Mouse (Mus musculus) right cerebral cortex, postnatal 10 days (tissue): Measurements from ENCODE around the gene Col6a4.
A peak's percentile ranks its signal among the peaks of the same experiment; 100 is the strongest.

Source experiments
- DNase-seq, 2 experiments: peaks; one replicate each; pipeline ENCODE4 v3.0.0; 2021; ENCODE audit warnings: low spot score in 2 of 2

Col6a4 gene

DNA sequence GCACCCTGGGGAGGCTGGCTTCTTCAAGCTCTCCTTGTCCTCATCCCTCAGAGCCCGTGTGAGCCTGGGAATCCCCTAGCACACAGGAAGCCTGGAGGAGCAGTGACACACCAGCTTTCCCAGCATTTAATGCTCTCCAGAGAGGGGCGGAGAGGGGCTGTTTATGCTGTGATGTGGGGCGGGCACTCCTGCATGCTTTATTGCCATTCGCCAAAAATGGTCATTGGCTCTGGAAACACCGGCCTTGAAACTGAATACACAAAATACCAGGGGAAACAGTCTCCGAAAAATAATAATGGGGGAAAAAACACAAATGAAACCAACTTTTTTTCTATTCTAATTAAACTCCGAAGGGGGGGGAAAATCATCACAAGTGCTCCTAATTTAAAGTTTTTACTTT is at the start of gene Col6a4:
TSS of gene Col6a4 (minus strand) at position 101 of the 400 bp plus-strand sequence.
- DNase-seq = no peak

- DNase-seq = no peak
Observed at GRCm38 (mm10) chr9:106145582-106145981, 49.0 kb upstream of the Col6a4 start.

GRCm38 (mm10) chr9:106144176-106144575 is 47.6 kb upstream of the Col6a4 start:
- DNase-seq = peak in 1 of 2 experiments; percentile 39

- DNase-seq = no peak
Observed at GRCm38 (mm10) chr9:106141955-106142354, 45.4 kb upstream of the Col6a4 start.

- peak in 1 of 2 experiments; percentile 65 for DNase-seq
Observed at GRCm38 (mm10) chr9:106139763-106140162, 43.2 kb upstream of the Col6a4 start.

DNA sequence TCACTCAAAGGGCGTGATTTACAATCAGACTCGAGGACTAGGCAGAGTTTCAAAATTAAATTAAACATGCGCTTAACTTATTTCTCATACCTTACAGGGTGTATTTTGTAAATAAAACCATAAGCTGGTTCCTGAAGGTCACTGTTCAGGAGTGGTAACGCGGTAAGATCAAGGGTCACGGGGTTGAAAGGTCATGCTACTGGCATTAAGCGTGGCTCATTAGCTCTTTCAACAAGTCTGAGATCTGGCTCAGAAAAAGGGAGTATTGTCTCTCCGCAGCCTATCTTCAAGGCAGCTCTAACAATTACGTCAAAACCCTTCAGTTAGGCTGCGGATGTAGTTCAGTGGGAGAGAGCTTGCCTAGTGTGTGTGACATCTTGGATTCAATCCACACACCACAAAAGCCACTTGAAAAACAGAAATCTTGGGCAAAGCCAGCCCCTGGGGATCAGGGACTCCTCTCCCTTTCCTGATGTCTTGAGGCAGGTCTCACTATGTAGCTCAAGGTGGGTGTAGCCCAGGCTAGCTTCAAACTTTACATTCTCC is 41.2 kb upstream of the Col6a4 start:
- no peak for DNase-seq

GRCm38 (mm10) chr9:106130250-106130649 is 33.7 kb upstream of the Col6a4 start:
- DNase-seq = no peak

DNA sequence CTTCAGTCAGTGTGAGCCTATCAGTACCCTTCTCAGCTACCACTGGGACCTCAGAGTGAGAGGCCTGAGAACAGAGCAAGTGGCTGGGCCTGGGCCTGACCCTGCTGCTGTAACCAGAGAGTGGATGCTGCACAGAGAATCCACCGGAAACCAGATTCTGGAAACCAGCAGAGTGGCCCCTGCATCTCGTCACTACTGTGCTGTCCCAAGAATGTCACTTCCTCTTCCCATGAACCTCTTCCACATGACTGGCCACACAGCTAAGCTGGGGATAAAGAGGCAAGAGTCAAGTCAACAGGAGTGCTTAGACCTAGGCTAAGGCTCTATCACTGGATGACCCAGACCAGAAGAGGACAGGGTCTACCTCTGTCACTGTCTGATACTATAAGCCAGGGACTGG is 32.5 kb upstream of the Col6a4 start:
- DNase-seq = no peak

- peak; percentile 63 to 73 for DNase-seq
Observed at GRCm38 (mm10) chr9:106126786-106127251, 30.2 kb upstream of the Col6a4 start.

DNA sequence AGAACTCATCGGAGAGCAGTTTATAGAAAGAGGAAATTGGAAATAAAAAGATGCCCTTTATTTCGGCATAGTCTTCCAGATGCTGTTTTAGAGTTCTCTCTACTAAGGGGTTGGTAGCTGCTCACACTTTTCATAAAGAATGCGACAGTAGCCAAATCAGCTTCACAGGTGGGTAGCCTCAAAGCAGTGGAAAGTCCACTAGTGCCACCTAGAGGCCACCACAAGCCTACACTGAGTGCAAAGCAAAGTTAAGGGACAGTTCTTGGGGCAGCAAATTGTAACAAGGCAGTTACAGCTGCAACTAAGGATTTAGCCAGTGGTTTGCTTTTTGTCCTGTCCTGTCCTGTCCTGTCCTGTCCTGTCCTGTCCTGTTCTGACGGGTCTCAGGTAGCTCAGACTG is 27.0 kb upstream of the Col6a4 start:
- DNase-seq = peak; percentile 39 to 71

DNA sequence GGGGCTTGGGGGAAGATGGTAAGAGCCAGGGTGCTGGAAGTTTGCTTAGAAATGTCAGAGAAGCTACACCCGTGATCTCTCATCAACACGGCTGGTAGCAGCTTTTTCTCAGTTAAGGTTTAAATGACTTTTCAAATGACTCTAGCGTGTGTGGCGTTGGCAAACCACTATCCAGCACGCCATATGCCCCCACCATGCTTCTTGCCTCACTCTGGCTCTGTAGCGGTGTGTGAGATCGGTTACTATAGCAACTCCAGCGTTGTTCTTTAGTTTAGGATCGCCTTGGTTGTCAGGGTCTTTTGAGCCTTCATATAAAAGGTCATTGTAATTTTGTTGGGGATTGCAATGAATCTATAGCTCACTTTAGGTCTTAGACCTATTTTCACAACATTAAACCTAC is 22.5 kb upstream of the Col6a4 start:
- peak in 1 of 2 experiments; percentile 51 for DNase-seq

- DNase-seq = no peak
Observed at GRCm38 (mm10) chr9:106115801-106116424, 19.3 kb upstream of the Col6a4 start.

- peak; percentile 84 to 91 for DNase-seq
Observed at GRCm38 (mm10) chr9:106112770-106113423, 16.3 kb upstream of the Col6a4 start.

DNA sequence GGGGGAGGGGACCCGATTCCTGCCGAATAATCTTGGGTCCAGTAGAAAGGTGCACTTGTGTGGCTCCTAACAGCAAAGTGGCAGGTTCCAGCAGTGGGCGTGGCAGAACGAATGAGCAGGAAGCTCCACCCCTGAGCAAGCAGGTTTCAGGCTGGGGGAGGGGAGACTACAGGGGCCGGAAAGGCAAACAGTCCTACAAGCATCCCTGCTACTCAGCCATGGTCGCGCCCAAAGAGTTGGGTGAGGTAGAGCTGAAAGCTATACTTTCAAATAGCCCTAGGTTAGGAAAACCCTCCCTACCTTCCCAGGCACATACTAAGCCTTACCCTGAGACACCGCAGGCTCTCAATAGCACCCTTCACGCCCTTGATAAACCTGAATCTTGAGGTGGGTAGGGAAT is 9.7 kb upstream of the Col6a4 start:
- DNase-seq = no peak

DNA sequence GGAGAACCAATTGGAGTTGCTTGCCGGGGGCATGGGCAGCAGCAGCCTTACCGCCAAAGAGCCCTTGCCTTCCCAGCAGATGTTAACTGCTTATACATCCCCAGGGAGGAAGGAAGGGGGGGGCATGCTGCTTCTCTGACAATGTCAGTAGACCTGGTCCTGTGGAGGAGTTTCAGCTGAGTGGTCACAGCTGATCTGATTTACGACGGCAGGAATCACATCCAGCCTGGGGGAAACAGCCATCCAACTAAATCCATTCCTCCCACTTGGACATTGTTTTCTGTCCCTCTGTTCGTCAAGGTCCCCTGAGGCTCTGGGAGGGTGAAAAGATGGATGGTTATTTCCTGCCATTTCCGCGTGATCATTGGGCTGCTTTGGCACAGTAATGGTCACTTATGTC is 7.8 kb upstream of the Col6a4 start:
- no peak for DNase-seq

DNA sequence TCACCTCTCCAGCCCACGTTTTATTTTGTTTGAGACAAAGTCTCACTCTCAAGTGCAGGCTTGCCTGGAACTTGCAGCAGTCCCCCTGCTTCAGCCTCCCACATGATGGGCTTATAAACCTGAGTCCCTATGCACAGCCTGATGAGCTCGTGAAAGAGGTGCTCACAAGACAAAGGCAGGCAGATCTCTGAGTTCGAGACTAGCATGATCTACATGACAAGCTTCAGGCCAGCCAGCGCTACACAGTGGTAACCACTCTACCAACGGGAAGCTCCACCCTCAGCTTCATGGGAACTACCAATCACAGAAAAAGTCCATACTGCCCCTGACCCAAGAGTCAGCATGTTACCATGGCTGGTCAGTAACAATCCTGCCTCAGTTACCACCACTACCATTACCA is 4.6 kb upstream of the Col6a4 start:
- DNase-seq = no peak

GRCm38 (mm10) chr9:106100262-106100661 is 3.7 kb upstream of the Col6a4 start:
- peak; percentile 39 to 49 for DNase-seq

- DNase-seq = no peak
Observed at GRCm38 (mm10) chr9:106099379-106100021, 2.9 kb upstream of the Col6a4 start.

GRCm38 (mm10) chr9:106081528-106081927 is 15.1 kb downstream of the Col6a4 start:
- DNase-seq = no peak

DNA sequence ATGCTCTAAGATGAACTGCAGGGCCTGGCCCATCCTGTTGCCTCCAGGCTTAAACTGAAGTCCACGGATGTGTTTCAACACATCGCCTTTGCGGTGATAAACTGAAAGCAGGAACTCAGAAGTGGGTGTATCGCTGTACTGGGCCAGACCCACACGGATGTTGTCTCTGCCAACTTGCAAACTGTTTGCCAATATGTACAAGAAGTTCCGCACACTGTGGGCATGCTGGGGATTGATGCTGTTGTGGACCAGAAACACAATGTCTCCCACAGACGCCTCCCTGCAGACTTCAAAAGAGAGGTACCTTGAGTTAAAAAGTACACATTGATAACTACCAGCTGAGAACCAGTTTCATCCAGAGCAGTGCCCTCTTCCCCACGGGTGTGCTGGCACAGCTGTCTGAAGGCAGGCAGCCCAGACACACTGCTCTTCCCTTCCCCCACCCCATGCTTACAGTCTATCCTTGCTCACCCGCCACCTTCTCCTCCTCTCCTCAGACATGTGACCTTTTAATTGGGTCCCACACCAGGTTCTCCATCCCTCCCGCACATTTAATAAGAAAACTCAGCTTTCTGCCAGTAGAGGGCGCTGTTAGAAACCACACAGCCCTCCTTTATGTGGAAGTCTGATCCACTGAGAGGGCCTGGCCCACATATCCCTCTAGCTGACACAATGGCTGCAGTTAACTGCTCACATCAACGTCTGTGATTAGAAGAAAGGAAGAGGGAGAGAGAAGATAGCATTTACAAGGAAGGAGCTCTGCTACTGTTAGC is 16.1 kb downstream of the Col6a4 start:
- DNase-seq = peak in 1 of 2 experiments; percentile 39

- DNase-seq = no peak
Observed at GRCm38 (mm10) chr9:106077953-106078352, 18.6 kb downstream of the Col6a4 start.

GRCm38 (mm10) chr9:106076234-106076633 is 20.3 kb downstream of the Col6a4 start:
- no peak for DNase-seq
